Mouse (Mus musculus) liver, embryonic 13.5 days (tissue): ENCODE measurements around the gene Ssr3. TPM values are rescaled to one million over a fixed set of nuclear protein-coding genes. Genes with fewer than 3 reads are reported as not detected.
"Not testable (repeated sequence)": the region's sequence is repeated elsewhere in the genome, so short reads cannot be mapped to it uniquely, and the experiment has no call there.

ENCODE experiments used
- ATAC-seq: fragments of 200-750 bp; cut with Nextera tagmentation; 2 replicates; pipeline ENCODE4 v1.8.0; 2017; ENCODE audit warnings: low read depth, mild to moderate bottlenecking, moderate number of reproducible peaks, moderate library complexity
- DNase-seq: peaks from one replicate; pipeline ENCODE4 v3.0.0; 2022
- H3K27ac ChIP-seq: fragments of 300-500 bp; sonication (generic); 2 replicates; pipeline ENCODE4 v1.5.1; 2015; ENCODE audit warnings: moderate library complexity, mild to moderate bottlenecking, inconsistent platforms
- H3K27me3 ChIP-seq: fragments of 300-500 bp; sonication (generic); 2 replicates; pipeline ENCODE4 v1.6.1; 2015; ENCODE audit warnings: mild to moderate bottlenecking, inconsistent platforms
- H3K36me3 ChIP-seq: fragments of 300-500 bp; sonication (generic); 2 replicates; pipeline ENCODE4 v1.6.1; 2015; ENCODE audit warnings: mild to moderate bottlenecking, inconsistent platforms
- H3K4me1 ChIP-seq: fragments of 300-500 bp; sonication (generic); replicated peaks from 2 replicates; pipeline ENCODE4 v1.6.1; 2015; ENCODE audit warnings: inconsistent platforms
- H3K4me2 ChIP-seq: fragments of 300-500 bp; sonication (generic); 2 replicates; pipeline ENCODE4 v1.6.1; 2015; ENCODE audit warnings: inconsistent platforms, mild to moderate bottlenecking, moderate library complexity
- H3K4me3 ChIP-seq: fragments of 300-500 bp; sonication (generic); replicated peaks from 2 replicates; pipeline ENCODE4 v1.5.1; 2015; ENCODE audit warnings: mild to moderate bottlenecking, inconsistent platforms
- H3K9ac ChIP-seq: fragments of 300-500 bp; sonication (generic); 2 replicates; pipeline ENCODE4 v1.6.1; 2015; ENCODE audit warnings: mild to moderate bottlenecking, inconsistent platforms
- H3K9me3 ChIP-seq: fragments of 300-500 bp; sonication (generic); replicated peaks from 2 replicates; pipeline ENCODE4 v1.6.1; 2016; ENCODE audit warnings: inconsistent platforms
- WGBS: fragments of 180-500 bp; shearing (Covaris S2); methylation state at CpG from one replicate; pipeline ENCODE4 v1.1.7; 2015; ENCODE audit not compliant: insufficient replicate concordance; 5-methylcytosine and 5-hydroxymethylcytosine counted together
- polyA plus RNA-seq: library from polyadenylated mRNA; unstranded; fragments of >200 nt; fragmentation: Nextera tagmentation; extraction: Ambion mirVana; gene quantifications from 2 replicates; pipeline ENCODE4 v1.2.1, GENCODE M21; 2015

The Ssr3 gene
- polyA plus RNA-seq, 1 experiment from 2014 or later: 113 TPM

DNA sequence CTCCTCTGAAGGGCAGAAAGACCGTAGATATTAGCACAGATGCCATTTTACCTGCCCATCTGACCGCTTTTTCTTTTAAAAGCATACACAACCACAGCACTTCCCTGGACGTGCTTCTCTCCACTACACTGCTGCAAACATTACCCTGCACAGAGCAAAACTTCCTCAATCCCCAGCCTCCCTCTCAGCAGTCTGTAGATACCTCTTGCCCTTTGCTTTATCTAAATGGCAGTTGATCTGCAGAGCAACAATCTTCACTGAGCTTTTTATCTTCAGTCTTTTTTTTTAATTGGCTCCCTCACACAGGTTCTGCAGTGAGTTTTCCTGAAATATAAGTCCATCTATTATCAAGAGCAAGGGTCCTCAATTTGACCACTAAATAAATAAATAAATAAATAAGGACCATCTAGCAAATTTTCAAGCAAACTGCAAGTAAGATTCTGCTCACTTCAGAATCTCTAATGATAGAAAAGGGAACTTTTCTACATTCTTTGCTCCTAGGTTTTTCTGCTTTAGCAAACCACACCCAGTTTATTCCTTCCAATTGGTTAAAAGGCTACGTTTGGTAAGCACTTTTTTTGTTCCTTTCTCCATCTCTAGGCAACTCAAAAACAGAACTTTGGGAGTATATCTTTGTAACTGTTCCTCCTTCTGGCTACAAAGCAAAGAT, 4.5 kb upstream of the Ssr3 start:
- no peaks in the 10 kb centered on the region for H3K9me3 ChIP-seq
- DNase-seq (no peak), ATAC-seq (no peak)
- no peaks in the 10 kb centered on the region for H3K36me3 ChIP-seq
- H3K27me3 ChIP-seq: no peaks in the 10 kb centered on the region
- H3K9ac ChIP-seq: no peak overlapping the region
- WGBS: 28% methylated on average over 4 of the region's 4 CpGs
- no peaks in the 10 kb centered on the region for H3K4me1 ChIP-seq
- no peak overlapping the region for H3K27ac ChIP-seq
- no peak overlapping the region for H3K4me2 ChIP-seq
- no peak overlapping the region for H3K4me3 ChIP-seq

DNA sequence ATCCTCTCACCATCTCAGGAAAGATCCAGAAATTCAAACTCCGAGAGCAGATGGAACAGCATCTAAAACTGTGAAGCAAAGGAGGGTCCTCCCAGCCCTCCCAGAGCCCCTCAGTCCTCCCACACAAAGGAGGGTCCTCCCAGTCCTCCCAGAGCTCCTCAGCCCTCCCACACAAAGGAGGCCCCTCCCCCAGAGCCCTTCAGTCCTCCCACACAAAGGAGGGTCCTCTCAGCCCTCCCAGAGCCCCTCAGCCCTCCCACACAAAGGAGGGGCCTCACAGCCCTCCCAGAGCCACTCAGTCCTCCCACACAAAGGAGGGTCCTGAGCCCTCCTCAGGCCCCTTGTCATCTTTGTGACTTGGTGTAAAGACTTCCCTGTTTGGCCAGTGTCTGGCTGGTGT, 2.7 kb upstream of the Ssr3 start:
- not testable (repeated sequence) for ATAC-seq

GRCm38 (mm10) chr3:65391784-65392420, 521 bp downstream of the Ssr3 start:
- H3K36me3 ChIP-seq: peaks cover 32% of the 10 kb centered on the region
- H3K4me1 ChIP-seq: peaks cover 11% of the 10 kb centered on the region
- H3K4me3 ChIP-seq: peak overlapping the region; percentile 83
- no peak for DNase-seq
- no peaks in the 10 kb centered on the region for H3K9me3 ChIP-seq
- peak overlapping the region; percentile 88 for H3K9ac ChIP-seq
- H3K27ac ChIP-seq: peak overlapping the region; percentile 79
- H3K27me3 ChIP-seq: no peaks in the 10 kb centered on the region
- peak overlapping the region; percentile 84 for H3K4me2 ChIP-seq
- under 1% methylated on average over 37 of the region's 37 CpGs for WGBS
- peak; percentile 70 for ATAC-seq

More for the DNA sequence above, 2.7 kb upstream of the Ssr3 start:
- WGBS: 82% methylated on average over 1 of the region's 1 CpGs
- not testable (repeated sequence) for H3K4me2 ChIP-seq, DNase-seq, H3K27ac ChIP-seq, H3K9ac ChIP-seq, H3K36me3 ChIP-seq, H3K27me3 ChIP-seq, H3K9me3 ChIP-seq, H3K4me3 ChIP-seq
- peaks cover 11% of the 10 kb centered on the region for H3K4me1 ChIP-seq

DNA sequence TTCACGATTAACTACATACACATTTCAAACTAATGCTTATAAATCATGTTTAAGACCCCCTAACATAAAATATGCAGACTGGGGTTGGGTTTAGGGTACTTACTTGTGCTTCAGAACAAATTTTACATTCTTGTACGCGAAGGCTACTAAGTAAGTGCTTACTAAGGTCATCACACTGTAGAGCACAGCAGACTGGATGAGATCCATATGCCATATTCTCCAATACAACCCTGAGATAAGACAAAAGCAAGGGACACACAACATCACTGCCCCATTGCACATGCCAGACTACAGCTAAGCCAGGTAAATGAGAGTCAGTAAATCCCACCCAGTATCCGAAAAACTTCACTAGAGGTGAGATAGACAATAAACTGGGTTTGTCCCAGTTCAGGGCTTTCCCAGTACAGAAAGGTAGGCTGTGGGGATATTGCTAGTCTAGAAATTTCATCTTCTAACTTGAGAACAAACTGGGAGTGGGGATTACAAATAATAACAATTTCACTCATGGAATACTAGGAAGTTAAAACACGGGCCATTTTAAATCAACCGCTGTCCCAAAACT, 1.1 kb downstream of the Ssr3 start:
- WGBS: 39% methylated on average over 6 of the region's 6 CpGs
- Histone ChIP-seq H3K4me3 (peak overlapping the region; percentile 83), H3K4me1 (peaks cover 11% of the 10 kb centered on the region), H3K27me3 (no peaks in the 10 kb centered on the region), H3K27ac (peak overlapping the region; percentile 79), H3K36me3 (peaks cover 38% of the 10 kb centered on the region), H3K4me2 (peak overlapping the region; percentile 84), H3K9ac (peak overlapping the region; percentile 88), H3K9me3 (no peaks in the 10 kb centered on the region)
- DNase-seq (no peak), ATAC-seq (no peak)

- ATAC-seq (no peak), DNase-seq (no peak)
- Histone ChIP-seq H3K9me3 (no peaks in the 10 kb centered on the region), H3K27ac (no peak overlapping the region), H3K4me2 (no peak overlapping the region), H3K36me3 (peaks cover 72% of the 10 kb centered on the region), H3K27me3 (no peaks in the 10 kb centered on the region), H3K9ac (no peak overlapping the region), H3K4me3 (no peak overlapping the region), H3K4me1 (peaks cover 8% of the 10 kb centered on the region; the same call in 1 of the 2 replicates)
These were observed 6.7 kb downstream of the Ssr3 start for GRCm38 (mm10) chr3:65385771-65386170.

DNA sequence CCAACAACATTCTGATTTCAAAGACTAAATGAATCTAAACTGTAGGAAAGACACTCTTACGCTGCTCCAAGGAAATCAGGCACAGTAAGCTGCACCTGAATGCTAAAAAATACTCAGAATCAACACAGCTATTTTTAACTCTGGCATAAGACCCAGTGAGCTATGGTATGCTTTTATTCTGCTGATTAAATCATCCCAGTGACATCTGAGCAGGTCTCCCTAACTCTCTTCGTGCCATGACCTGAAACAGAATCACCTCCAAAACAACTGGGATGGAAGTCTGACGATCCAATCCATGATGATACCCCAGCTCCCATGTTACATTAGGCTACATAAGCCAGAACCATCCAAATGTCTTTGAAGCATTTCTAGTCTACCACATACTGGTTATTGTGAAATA, 8.0 kb downstream of the Ssr3 start:
- 85% methylated on average over 3 of the region's 3 CpGs for WGBS
- 0 out of 2 replicates have a peak, but pooled peaks cover 3% of the 10 kb centered on the region for H3K4me1 ChIP-seq
- no peaks in the 10 kb centered on the region for H3K27me3 ChIP-seq
- no peak overlapping the region for H3K9ac ChIP-seq
- no peak overlapping the region for H3K27ac ChIP-seq
- H3K36me3 ChIP-seq: peaks cover 71% of the 10 kb centered on the region
- H3K4me3 ChIP-seq: no peak overlapping the region
- DNase-seq (no peak), ATAC-seq (no peak)
- no peaks in the 10 kb centered on the region for H3K9me3 ChIP-seq
- no peak overlapping the region for H3K4me2 ChIP-seq

GRCm38 (mm10) chr3:65381094-65381493, 11.3 kb downstream of the Ssr3 start:
- WGBS: 85% methylated on average over 4 of the region's 4 CpGs
- no peaks in the 10 kb centered on the region for H3K27me3 ChIP-seq
- no peak overlapping the region for H3K4me2 ChIP-seq
- 0 out of 2 replicates have a peak, but pooled peaks cover 3% of the 10 kb centered on the region for H3K4me1 ChIP-seq
- DNase-seq (no peak), ATAC-seq (no peak)
- peaks cover 54% of the 10 kb centered on the region for H3K36me3 ChIP-seq
- H3K27ac ChIP-seq: no peak overlapping the region
- H3K9ac ChIP-seq: no peak overlapping the region
- H3K9me3 ChIP-seq: no peaks in the 10 kb centered on the region
- no peak overlapping the region for H3K4me3 ChIP-seq

- ATAC-seq: no peak
- Histone ChIP-seq H3K36me3 (peaks cover 48% of the 10 kb centered on the region), H3K9ac (no peak overlapping the region), H3K9me3 (no peaks in the 10 kb centered on the region), H3K4me2 (no peak overlapping the region), H3K27ac (no peak overlapping the region), H3K4me1 (no peaks in the 10 kb centered on the region), H3K27me3 (no peaks in the 10 kb centered on the region), H3K4me3 (no peak overlapping the region)
- no peak for DNase-seq
- 60% methylated on average over 4 of the region's 4 CpGs for whole genome bisulfite sequencing
These were observed 12.4 kb downstream of the Ssr3 start for GRCm38 (mm10) chr3:65379884-65380539.

GRCm38 (mm10) chr3:65378724-65379123, 13.7 kb downstream of the Ssr3 start:
- H3K4me3 ChIP-seq: no peak overlapping the region
- ATAC-seq (no peak), DNase-seq (no peak)
- no peak overlapping the region for H3K4me2 ChIP-seq
- no peak overlapping the region for H3K9ac ChIP-seq
- no peak overlapping the region for H3K27ac ChIP-seq
- no peaks in the 10 kb centered on the region for H3K9me3 ChIP-seq
- H3K4me1 ChIP-seq: no peaks in the 10 kb centered on the region
- no peaks in the 10 kb centered on the region for H3K27me3 ChIP-seq
- H3K36me3 ChIP-seq: peaks cover 40% of the 10 kb centered on the region

DNA sequence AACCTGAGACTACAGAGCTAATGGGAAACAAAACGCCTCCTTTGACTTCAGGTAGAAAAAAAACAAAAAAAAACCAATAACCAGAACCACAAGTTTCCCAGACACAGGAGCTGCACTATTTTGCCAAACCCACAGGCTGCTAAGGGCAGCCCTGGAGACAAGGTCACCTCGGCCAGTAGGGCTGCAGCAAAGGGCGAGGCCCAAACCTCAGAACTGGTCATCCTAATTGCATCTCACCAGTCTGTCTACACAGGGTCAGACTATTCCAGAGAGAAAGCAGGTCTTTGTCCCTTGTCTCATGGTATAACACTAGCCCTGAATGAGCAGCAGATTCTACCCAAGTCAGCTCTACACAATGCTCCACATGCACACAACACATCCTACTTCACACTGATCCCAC, 17.7 kb downstream of the Ssr3 start:
- DNase-seq (no peak), ATAC-seq (no peak)
- no peak overlapping the region for H3K4me3 ChIP-seq
- H3K4me1 ChIP-seq: no peaks in the 10 kb centered on the region
- 62% methylated on average over 3 of the region's 3 CpGs for WGBS
- H3K9ac ChIP-seq: no peak overlapping the region
- H3K4me2 ChIP-seq: no peak overlapping the region
- peaks cover 46% of the 10 kb centered on the region for H3K36me3 ChIP-seq
- no peaks in the 10 kb centered on the region for H3K27me3 ChIP-seq
- no peak overlapping the region for H3K27ac ChIP-seq
- no peaks in the 10 kb centered on the region for H3K9me3 ChIP-seq

GRCm38 (mm10) chr3:65373594-65374182, 18.7 kb downstream of the Ssr3 start:
- Histone ChIP-seq H3K9ac (no peak overlapping the region), H3K4me1 (no peaks in the 10 kb centered on the region), H3K4me3 (no peak overlapping the region), H3K27ac (no peak overlapping the region), H3K27me3 (no peaks in the 10 kb centered on the region), H3K9me3 (no peaks in the 10 kb centered on the region), H3K36me3 (peaks cover 40% of the 10 kb centered on the region), H3K4me2 (no peak overlapping the region)
- no peak for DNase-seq
- no peak for ATAC-seq
- WGBS: 84% methylated on average over 5 of the region's 5 CpGs
